Mouse (Mus musculus) subcutaneous adipose tissue, adult 2 months (tissue): ENCODE results near the gene Vmn1r65. TPM values are rescaled to one million over a fixed set of nuclear protein-coding genes. Genes with fewer than 3 reads are reported as not detected.

ENCODE experiments used
- polyA plus RNA-seq: library from polyadenylated mRNA; depleted of rRNA; stranded (reverse); fragments of >200 nt; gene quantifications from 2 replicates; pipeline ENCODE4 v1.2.3, GENCODE M21; 2012; ENCODE audit warnings: low replicate concordance; rRNA removed

Vmn1r65 gene
- not detected in 2 replicates for polyA plus RNA-seq

GRCm38 (mm10) chr7:6010910-6011309, at the start of gene Vmn1r65:
Gene Vmn1r65 (minus strand): TSS chr7:6011010.

GRCm38 (mm10) chr7:6044861-6045260, 34.1 kb upstream of the Vmn1r65 start, which contains the start of gene Nlrp4c:
Gene Nlrp4c (plus strand): TSS chr7:6045161.

Other genes with a start within 250 kb of the Vmn1r65 start
- gene Vmn1r63, start 205.6 kb downstream of the Vmn1r65 start, polyA plus RNA-seq, result not detected in 2 replicates
- gene Vmn1r64, start 126.5 kb downstream of the Vmn1r65 start, polyA plus RNA-seq, result not detected in 2 replicates
- gene Nlrp4c, start 34.2 kb upstream of the Vmn1r65 start, polyA plus RNA-seq, result 0.03 TPM in 1 of 2 replicates, not detected in the other
- gene Zfp787, start 145.0 kb upstream of the Vmn1r65 start, polyA plus RNA-seq, result 36.6 and 43.9 TPM in 2 replicates
- 13.4 and 35.9 TPM in 2 replicates for gene Zfp444, start 161.2 kb upstream of the Vmn1r65 start, polyA plus RNA-seq
- gene Galp, start 186.1 kb upstream of the Vmn1r65 start, polyA plus RNA-seq, result not detected in 2 replicates
- gene Zscan5b, start 211.3 kb upstream of the Vmn1r65 start, polyA plus RNA-seq, result not detected in 2 replicates
- gene Epp13, start 241.7 kb upstream of the Vmn1r65 start, polyA plus RNA-seq, result 0.46 and 1.5 TPM in 2 replicates